Mouse (Mus musculus) MEL (cell line): ENCODE measurements around the gene Dsn1. TPM values are rescaled to one million over a fixed set of nuclear protein-coding genes. Genes with fewer than 3 reads are reported as not detected.
A peak's percentile ranks its signal among the peaks of the same experiment; 100 is the strongest.

Experiments
- DNase-seq: peaks from one replicate; pipeline ENCODE4 v3.0.0; 2011; ENCODE audit warnings: low read depth, low spot score
- H3K27ac ChIP-seq: 2 replicates; pipeline ENCODE4 v1.5.1; 2012; ENCODE audit warnings: low read depth, mild to moderate bottlenecking, control low read depth, low read length, moderate library complexity; ENCODE audit not compliant: control insufficient read depth
- H3K27me3 ChIP-seq, 2 experiments: fragments of 150-350 bp in 1 of 2; sonication (generic) in 1 of 2; 2 replicates each; pipeline ENCODE4 v1.6.1; 2012; ENCODE audit warnings: low read length in 2 of 2, mild to moderate bottlenecking in 2 of 2, improper control_type of control experiment in 1 of 2, moderate library complexity in 1 of 2; ENCODE audit not compliant: insufficient read depth in 2 of 2, control insufficient read depth in 1 of 2
- H3K36me3 ChIP-seq, 2 experiments: 2 replicates each; pipeline ENCODE4 v1.6.1; 2012 to 2014; ENCODE audit warnings: low read length in 2 of 2, improper control_type of control experiment in 1 of 2, inconsistent platforms in 1 of 2, mild to moderate bottlenecking in 1 of 2; ENCODE audit not compliant: insufficient read depth in 2 of 2, control insufficient read depth in 1 of 2
- H3K4me1 ChIP-seq, 2 experiments: fragments of 150-350 bp in 1 of 2; sonication (generic) in 1 of 2; 2 replicates each; pipeline ENCODE4 v1.6.1; 2012; ENCODE audit warnings: low read length in 2 of 2, improper control_type of control experiment in 1 of 2, mild to moderate bottlenecking in 1 of 2; ENCODE audit not compliant: insufficient read depth in 2 of 2, control insufficient read depth in 1 of 2
- H3K4me3 ChIP-seq, 2 experiments: fragments of 150-350 bp in 1 of 2; sonication (generic) in 1 of 2; 2 replicates each; pipeline ENCODE4 v1.5.1; 2012; ENCODE audit warnings: low read depth in 2 of 2, low read length in 2 of 2, mild to moderate bottlenecking in 2 of 2, moderate library complexity in 2 of 2, control low read depth in 1 of 2, improper control_type of control experiment in 1 of 2; ENCODE audit not compliant: control insufficient read depth in 1 of 2, insufficient read depth in 1 of 2
- H3K79me2 ChIP-seq: 2 replicates; pipeline ENCODE4 v1.6.1; 2012; ENCODE audit warnings: mild to moderate bottlenecking, low read length, moderate library complexity; ENCODE audit not compliant: control insufficient read depth, poor library complexity, insufficient read depth
- H3K9ac ChIP-seq: 2 replicates; pipeline ENCODE4 v1.6.1; 2012; ENCODE audit warnings: low read depth, mild to moderate bottlenecking, control low read depth, low read length, moderate library complexity; ENCODE audit not compliant: control insufficient read depth, poor library complexity, severe bottlenecking
- H3K9me3 ChIP-seq: fragments of 150-350 bp; sonication (generic); replicated peaks from 2 replicates; pipeline ENCODE4 v1.6.1; 2012; ENCODE audit warnings: mild to moderate bottlenecking, low read length, improper control_type of control experiment, moderate library complexity; ENCODE audit not compliant: insufficient read depth
- CHD1 ChIP-seq: IDR thresholded peaks from 2 replicates; pipeline ENCODE4 v1.6.1; 2012; ENCODE audit warnings: low read depth, mild to moderate bottlenecking, inconsistent platforms, low read length, improper control_type of control experiment
- CTCF ChIP-seq, 3 experiments: IDR thresholded peaks in 2 of 3; conservative IDR thresholded peaks in 1 of 3; 2 replicates each; pipeline ENCODE4 v1.5.1; 2011 to 2012; ENCODE audit warnings: low read length in 3 of 3, low read depth in 2 of 3, mild to moderate bottlenecking in 2 of 3, improper control_type of control experiment in 1 of 3, inconsistent platforms in 1 of 3, mixed read lengths in 1 of 3, moderate library complexity in 1 of 3; ENCODE audit not compliant: control insufficient read depth in 1 of 3, insufficient read depth in 1 of 3, poor library complexity in 1 of 3, severe bottlenecking in 1 of 3
- E2F4 ChIP-seq: IDR thresholded peaks from 2 replicates; pipeline ENCODE4 v1.6.1; 2011; ENCODE audit warnings: low read depth, low read length, improper control_type of control experiment, borderline replicate concordance
- ELF1 ChIP-seq: IDR thresholded peaks from 2 replicates; pipeline ENCODE4 v1.6.1; 2014; ENCODE audit warnings: low read depth, mild to moderate bottlenecking, inconsistent platforms, low read length, improper control_type of control experiment, moderate library complexity
- EP300 ChIP-seq, 2 experiments: IDR thresholded peaks; 2 replicates each; pipeline ENCODE4 v1.6.1; 2011; ENCODE audit warnings: improper control_type of control experiment in 2 of 2, low read length in 2 of 2, low read depth in 1 of 2, mild to moderate bottlenecking in 1 of 2
- GATA1 ChIP-seq: IDR thresholded peaks from 2 replicates; pipeline ENCODE4 v1.6.1; 2011; ENCODE audit warnings: low read depth, low read length, improper control_type of control experiment
- MAX ChIP-seq: IDR thresholded peaks from 2 replicates; pipeline ENCODE4 v1.6.1; 2011; ENCODE audit warnings: low read length, improper control_type of control experiment
- MAZ ChIP-seq: IDR thresholded peaks from 2 replicates; pipeline ENCODE4 v1.6.1; 2012; ENCODE audit warnings: low read depth, mild to moderate bottlenecking, inconsistent platforms, low read length, improper control_type of control experiment
- MEF2A ChIP-seq: IDR thresholded peaks from 2 replicates; pipeline ENCODE4 v1.6.1; 2014; ENCODE audit warnings: low read depth, mild to moderate bottlenecking, inconsistent platforms, low read length, improper control_type of control experiment; ENCODE audit not compliant: poor library complexity, insufficient replicate concordance, severe bottlenecking; ENCODE audit errors: extremely low read depth
- MYB ChIP-seq: IDR thresholded peaks from 2 replicates; pipeline ENCODE4 v1.6.1; 2011; ENCODE audit warnings: mild to moderate bottlenecking, low read depth, low read length, improper control_type of control experiment
- MYC ChIP-seq: IDR thresholded peaks from 2 replicates; pipeline ENCODE4 v1.6.1; 2011; ENCODE audit warnings: low read depth, mild to moderate bottlenecking, low read length, improper control_type of control experiment, moderate library complexity
- NRF1 ChIP-seq: IDR thresholded peaks from 2 replicates; pipeline ENCODE4 v1.6.1; 2014; ENCODE audit warnings: low read depth, mild to moderate bottlenecking, inconsistent platforms, low read length, improper control_type of control experiment, moderate library complexity; ENCODE audit not compliant: poor library complexity, insufficient read depth, severe bottlenecking
- POLR2A ChIP-seq, 2 experiments: IDR thresholded peaks; 2 replicates each; pipeline ENCODE4 v1.6.1; 2011 to 2012; ENCODE audit warnings: low read length in 2 of 2, mild to moderate bottlenecking in 2 of 2, control low read depth in 1 of 2, improper control_type of control experiment in 1 of 2, low read depth in 1 of 2, moderate library complexity in 1 of 2; ENCODE audit not compliant: control insufficient read depth in 1 of 2, insufficient read depth in 1 of 2, poor library complexity in 1 of 2
- POLR2AphosphoS2 ChIP-seq: IDR thresholded peaks from 2 replicates; pipeline ENCODE4 v1.6.1; 2011; ENCODE audit warnings: low read length, improper control_type of control experiment
- RAD21 ChIP-seq: IDR thresholded peaks from 2 replicates; pipeline ENCODE4 v1.6.1; 2011; ENCODE audit warnings: mild to moderate bottlenecking, low read depth, low read length, improper control_type of control experiment
- RCOR1 ChIP-seq: IDR thresholded peaks from 2 replicates; pipeline ENCODE4 v1.6.1; 2012; ENCODE audit warnings: low read depth, mild to moderate bottlenecking, inconsistent platforms, low read length, improper control_type of control experiment
- TAL1 ChIP-seq: IDR thresholded peaks from 2 replicates; pipeline ENCODE4 v1.6.1; 2012; ENCODE audit warnings: mild to moderate bottlenecking, inconsistent platforms, low read length, moderate library complexity, mixed read lengths
- USF1 ChIP-seq: IDR thresholded peaks from 2 replicates; pipeline ENCODE4 v1.6.1; 2014; ENCODE audit warnings: low read depth, mild to moderate bottlenecking, inconsistent platforms, low read length, improper control_type of control experiment, moderate library complexity
- ZC3H11A ChIP-seq: IDR thresholded peaks from 2 replicates; pipeline ENCODE4 v1.6.1; 2012; ENCODE audit warnings: low read depth, mild to moderate bottlenecking, inconsistent platforms, low read length, improper control_type of control experiment
- polyA plus RNA-seq, 2 experiments: library from polyadenylated mRNA; stranded (reverse) in 1 of 2; unstranded in 1 of 2; fragments of >175 nt in 1 of 2; fragments of >200 nt in 1 of 2; gene quantifications; 2 replicates each; pipeline versions ENCODE4 v1.2.1 to v1.2.4; 2012; ENCODE audit warnings: low replicate concordance in 2 of 2, low read depth in 1 of 2; ENCODE audit not compliant: insufficient read length in 2 of 2, insufficient read depth in 1 of 2, missing spikeins in 1 of 2
- total RNA-seq: library from RNA; depleted of rRNA; stranded (reverse); fragments of 300-350 nt; gene quantifications from 2 replicates; pipeline ENCODE4 v1.2.3, GENCODE M21; 2012

Dsn1 gene
- total and polyA plus RNA-seq, 3 experiments, result 29.3 to 33.2 TPM; not detected in 1

GRCm38 (mm10) chr2:157027106-157028008 is 20.4 kb upstream of the Dsn1 start:
- TF ChIP-seq E2F4, result no peak
- TF ChIP-seq CTCF (IDR thresholded peaks at IDR 0.05 in 2 of 3, conservative IDR thresholded peaks at IDR 0.05 in 1 of 3; ENCODE audit: control insufficient read depth in 1 of 3, insufficient read depth in 1 of 3, low read depth in 2 of 3, low read length in 3 of 3, poor library complexity in 1 of 3, severe bottlenecking in 1 of 3), result peak in 2 of 3 experiments; percentile 11 to 19; a peak in 3 of 6 replicates
- peak in 1 of 2 experiments; percentile 35; a peak in 1 of 4 replicates for TF ChIP-seq EP300 (IDR thresholded peaks at IDR 0.05; ENCODE audit: low read depth in 1 of 2, low read length in 2 of 2)
- 0 out of 2 replicates have a peak, but pooled peaks have one; percentile 42 for TF ChIP-seq MAX
- no peak for TF ChIP-seq ELF1
- no peak for TF ChIP-seq ZC3H11A
- TF ChIP-seq POLR2A (IDR thresholded peaks at IDR 0.05; ENCODE audit: control insufficient read depth in 1 of 2, insufficient read depth in 1 of 2, low read depth in 1 of 2, low read length in 2 of 2, poor library complexity in 1 of 2), result 0 out of 4 replicates have a peak, but pooled peaks of 1 of the 2 experiments have one; percentile 45
- no peak for TF ChIP-seq POLR2AphosphoS2
- peak; percentile 51; the same call in 1 of the 2 replicates for TF ChIP-seq GATA1
- peak; percentile 49 for TF ChIP-seq TAL1
- no peak for TF ChIP-seq RCOR1
- H3K4me3 ChIP-seq, result peak overlapping the region; percentile 22 to 54
- peaks cover 0 to 17% of the 10 kb centered on the region in 2 experiments; a peak in 3 of 4 replicates for H3K4me1 ChIP-seq
- H3K27me3 ChIP-seq, result no peaks in the 10 kb centered on the region
- peaks cover 2% of the 10 kb centered on the region; the same call in 1 of the 2 replicates for H3K79me2 ChIP-seq
- H3K9ac ChIP-seq, result peak overlapping the region; percentile 81
- H3K9me3 ChIP-seq, result no peaks in the 10 kb centered on the region
- H3K27ac ChIP-seq, result peak overlapping the region; percentile 41
- DNase-seq, result peak; percentile 66
- peaks cover 0 to 13% of the 10 kb centered on the region in 2 experiments; a peak in 2 of 4 replicates for H3K36me3 ChIP-seq

GRCm38 (mm10) chr2:157021156-157021555 is 14.2 kb upstream of the Dsn1 start:
- Histone ChIP-seq H3K9ac (no peak overlapping the region), H3K4me1 (no peaks in the 10 kb centered on the region), H3K79me2 (no peaks in the 10 kb centered on the region), H3K36me3 (no peaks in the 10 kb centered on the region), H3K9me3 (no peaks in the 10 kb centered on the region), H3K27ac (no peak overlapping the region), H3K27me3 (no peaks in the 10 kb centered on the region), H3K4me3 (no peak overlapping the region)
- no peak for TF ChIP-seq MYB
- no peak for TF ChIP-seq MEF2A
- TF ChIP-seq MYC, result no peak
- no peak for TF ChIP-seq NRF1
- no peak for TF ChIP-seq CHD1
- TF ChIP-seq TAL1, result no peak
- no peak for TF ChIP-seq RAD21
- no peak for TF ChIP-seq MAZ
- no peak for TF ChIP-seq USF1
- no peak for DNase-seq
